Mouse (Mus musculus) embryonic fibroblast, embryonic 13.5 days (primary cell): Measurements from ENCODE around the gene Sfxn4. TPM values are rescaled to one million over a fixed set of nuclear protein-coding genes. Genes with fewer than 3 reads are reported as not detected.
A peak's percentile ranks its signal among the peaks of the same experiment; 100 is the strongest.

ENCODE experiments used
- H3K27ac ChIP-seq: 2 replicates; pipeline ENCODE4 v1.5.1; 2012; ENCODE audit warnings: low read length, control low read depth, inconsistent platforms; ENCODE audit not compliant: insufficient read depth
- H3K4me1 ChIP-seq: 2 replicates; pipeline ENCODE4 v1.6.1; 2011; ENCODE audit warnings: low read length; ENCODE audit not compliant: control insufficient read depth, insufficient read depth
- H3K4me3 ChIP-seq: 2 replicates; pipeline ENCODE4 v1.5.1; 2011; ENCODE audit warnings: mild to moderate bottlenecking, control low read depth, low read length; ENCODE audit not compliant: insufficient read depth
- CTCF ChIP-seq: IDR thresholded peaks from 2 replicates; pipeline ENCODE4 v1.5.1; 2011; ENCODE audit warnings: mild to moderate bottlenecking, control low read depth, low read length, moderate library complexity, borderline replicate concordance; ENCODE audit not compliant: insufficient read depth
- POLR2A ChIP-seq: IDR thresholded peaks from 2 replicates; pipeline ENCODE4 v1.6.1; 2011; ENCODE audit warnings: low read depth, mild to moderate bottlenecking, control low read depth, low read length, moderate library complexity
- polyA plus RNA-seq: library from polyadenylated mRNA; stranded (reverse); fragments of >200 nt; gene quantifications from 2 replicates; pipeline ENCODE4 v1.2.4, GENCODE M21; 2011; ENCODE audit warnings: low read depth; ENCODE audit not compliant: missing spikeins, insufficient read length

The Sfxn4 gene
- polyA plus RNA-seq, 1 experiment = 6.2 TPM

GRCm38 (mm10) chr19:60797415-60797814 is 63.9 kb downstream of the Sfxn4 start:
- TF ChIP-seq POLR2A = no peak
- TF ChIP-seq CTCF = no peak
- Histone ChIP-seq H3K27ac (no peak overlapping the region), H3K4me3 (no peak overlapping the region), H3K4me1 (no peaks in the 10 kb centered on the region)

- Histone ChIP-seq H3K4me1 (no peaks in the 10 kb centered on the region), H3K4me3 (no peak overlapping the region), H3K27ac (no peak overlapping the region)
- no peak for TF ChIP-seq CTCF
- no peak for TF ChIP-seq POLR2A
These were observed 66.0 kb downstream of the Sfxn4 start for GRCm38 (mm10) chr19:60795244-60795643.

DNA sequence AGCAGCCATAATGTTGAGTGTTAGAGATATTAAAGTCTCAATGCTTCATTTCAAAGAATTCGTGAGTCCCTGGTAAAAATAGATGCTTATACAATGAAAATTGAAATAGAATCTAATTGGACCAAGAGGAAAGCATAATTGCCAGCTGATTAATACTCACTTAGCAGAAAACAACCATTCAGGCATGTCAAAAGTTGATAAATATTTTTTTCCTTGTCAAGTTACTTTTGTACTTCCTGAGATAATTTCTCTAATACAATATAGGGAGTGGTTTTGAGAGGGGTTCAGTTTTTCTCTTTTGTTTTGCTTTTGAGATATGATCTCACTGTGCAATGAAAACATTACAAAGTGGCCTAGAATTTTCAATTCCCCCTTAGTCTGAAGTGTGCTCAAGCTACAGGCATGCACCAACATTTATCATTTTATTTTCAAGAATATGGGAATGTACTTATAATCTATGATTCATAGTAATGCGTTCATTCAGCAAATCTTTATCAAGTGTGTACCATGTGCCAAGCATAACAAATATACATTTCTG is 68.0 kb downstream of the Sfxn4 start:
- Histone ChIP-seq H3K4me1 (no peaks in the 10 kb centered on the region), H3K27ac (no peak overlapping the region), H3K4me3 (no peak overlapping the region)
- no peak for TF ChIP-seq CTCF
- TF ChIP-seq POLR2A = no peak

GRCm38 (mm10) chr19:60791164-60791563 is 70.1 kb downstream of the Sfxn4 start:
- Histone ChIP-seq H3K4me1 (peaks cover 3% of the 10 kb centered on the region), H3K4me3 (peak overlapping the region; percentile 44), H3K27ac (peak overlapping the region; percentile 98)
- TF ChIP-seq CTCF (no peak), POLR2A (no peak)

- Histone ChIP-seq H3K4me3 (peak within 1 kb of the TSS; percentile 74), H3K4me1 (peaks cover 3% of the 10 kb centered on the region), H3K27ac (peak within 1 kb of the TSS; percentile 98)
- TF ChIP-seq POLR2A = peak; percentile 92
- TF ChIP-seq CTCF = no peak
These were observed 70.6 kb downstream of the Sfxn4 start, which contains the start of gene Eif3a for GRCm38 (mm10) chr19:60790551-60791161. Gene Eif3a (minus strand): TSS chr19:60790658.

DNA sequence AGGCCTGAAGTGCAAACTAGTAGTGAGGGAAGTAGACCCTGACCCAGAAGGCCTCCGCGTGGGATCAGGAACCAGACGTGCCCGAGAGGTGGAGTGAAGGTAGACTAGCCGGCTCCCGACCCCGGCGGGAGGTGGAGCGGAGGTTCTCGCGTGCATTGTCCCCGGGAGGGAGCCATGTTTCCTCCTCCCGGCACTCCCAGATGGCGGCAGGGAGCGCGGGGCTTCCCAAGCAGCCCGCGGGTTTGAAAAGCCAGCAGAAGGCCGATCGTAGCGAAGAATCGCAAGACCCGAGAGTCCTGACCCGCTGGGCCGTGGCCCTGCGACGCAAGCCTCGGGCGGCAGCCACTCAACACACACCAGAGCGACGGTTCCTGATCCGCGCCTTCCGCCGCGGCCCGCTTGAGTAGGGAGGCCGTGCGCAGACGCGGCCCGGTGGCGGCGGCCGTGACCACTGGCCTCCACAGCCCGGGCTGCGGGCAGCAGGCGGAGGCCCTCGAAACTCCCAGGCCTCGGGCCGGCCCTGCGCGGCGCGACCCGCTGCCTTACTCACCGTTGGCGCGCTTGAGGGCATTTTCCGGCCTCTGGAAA is 71.3 kb downstream of the Sfxn4 start:
- H3K27ac ChIP-seq = peak overlapping the region; percentile 89
- H3K4me3 ChIP-seq = peak overlapping the region; percentile 74
- peaks cover 3% of the 10 kb centered on the region for H3K4me1 ChIP-seq
- TF ChIP-seq POLR2A = no peak

DNA sequence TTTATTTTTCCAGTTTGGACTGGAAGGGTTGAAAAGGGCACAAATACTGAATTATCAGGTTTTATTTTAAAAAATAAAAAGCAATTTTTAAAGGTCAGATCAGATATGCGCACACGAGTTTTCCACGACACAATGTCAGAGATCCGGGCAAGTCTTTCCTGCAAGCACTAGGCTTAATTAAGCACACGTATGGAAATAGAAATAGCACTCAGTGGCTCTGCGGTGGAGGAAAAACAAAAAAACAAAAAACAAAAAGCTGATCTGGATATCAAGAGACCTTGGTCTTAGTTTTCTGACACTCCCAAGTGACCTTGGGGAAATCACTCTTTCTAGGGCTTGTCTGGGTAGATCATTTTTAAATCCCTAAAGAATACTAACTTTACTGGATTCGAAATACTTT is 71.8 kb downstream of the Sfxn4 start:
- peaks cover 3% of the 10 kb centered on the region for H3K4me1 ChIP-seq
- peak overlapping the region; percentile 89 for H3K27ac ChIP-seq
- TF ChIP-seq POLR2A (no peak), CTCF (no peak)
- H3K4me3 ChIP-seq = peak overlapping the region; percentile 74

- Histone ChIP-seq H3K4me3 (peak overlapping the region; percentile 98), H3K4me1 (peaks cover 3% of the 10 kb centered on the region), H3K27ac (no peak overlapping the region)
- no peak for TF ChIP-seq CTCF
- TF ChIP-seq POLR2A = no peak
These were observed 72.9 kb downstream of the Sfxn4 start for GRCm38 (mm10) chr19:60788214-60788960.

GRCm38 (mm10) chr19:60787465-60788150 is 73.7 kb downstream of the Sfxn4 start:
- Histone ChIP-seq H3K27ac (no peak overlapping the region), H3K4me1 (peaks cover 3% of the 10 kb centered on the region), H3K4me3 (peak overlapping the region; percentile 45)
- no peak for TF ChIP-seq CTCF
- no peak for TF ChIP-seq POLR2A

Other genes with a start within 250 kb of the Sfxn4 start
- gene Nanos1, start 105.5 kb downstream of the Sfxn4 start, polyA plus RNA-seq = 3.5 and 4.1 TPM in 2 replicates
- gene Eif3a, start 70.8 kb downstream of the Sfxn4 start, polyA plus RNA-seq = 303 and 321 TPM in 2 replicates
- gene Fam45a, start 49.9 kb downstream of the Sfxn4 start, polyA plus RNA-seq = 42.2 and 55.9 TPM in 2 replicates
- 109 and 114 TPM in 2 replicates for gene Prdx3, start 13.1 kb upstream of the Sfxn4 start, polyA plus RNA-seq
- 10.8 and 11.9 TPM in 2 replicates for gene Grk5, start 28.3 kb upstream of the Sfxn4 start, polyA plus RNA-seq